Mouse (Mus musculus): ENCODE data around the gene Rnf4.
A peak's percentile ranks its signal among the peaks of the same experiment; 100 is the strongest.

Gene Rnf4

DNA sequence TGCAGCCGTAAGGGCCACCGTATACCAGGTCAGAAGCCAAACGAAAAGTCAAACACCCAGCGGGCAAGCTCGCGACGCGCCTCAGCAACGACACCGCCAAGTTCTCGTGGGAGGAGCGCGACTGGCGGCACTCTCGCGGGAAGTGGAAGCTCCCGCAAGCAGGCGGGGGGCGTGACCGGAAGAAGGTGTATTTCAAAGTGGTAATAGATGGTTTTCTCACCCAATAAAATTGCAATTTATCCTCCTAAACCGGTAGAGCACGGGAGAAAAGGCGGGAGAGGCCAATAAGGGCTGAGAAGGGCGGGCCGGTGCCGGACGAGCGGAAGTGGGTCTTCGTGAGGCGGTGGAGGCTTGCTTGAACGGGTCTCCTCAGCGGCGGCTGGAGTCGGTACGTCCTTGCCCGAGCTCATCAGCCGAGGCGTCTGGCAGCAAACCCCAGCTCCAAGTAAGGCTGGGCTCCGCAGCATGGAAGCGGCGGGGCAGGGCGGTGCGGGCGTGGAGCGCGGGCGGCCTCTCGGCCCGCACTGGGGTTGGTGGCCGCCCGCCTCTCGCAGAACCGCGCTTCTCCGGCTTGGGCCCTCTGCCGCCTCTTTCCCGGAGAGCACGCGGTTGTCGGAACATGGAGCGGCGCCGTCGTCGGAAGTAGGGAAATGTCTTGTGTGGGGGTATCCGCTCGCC lies at the start of gene Rnf4:
Gene Rnf4 (plus strand): TSS at position 193 of the 678 bp plus-strand sequence.
- peak; percentile 96 to 98 for DNase-seq (ENCODE audit: low spot score in 2 of 2)

DNA sequence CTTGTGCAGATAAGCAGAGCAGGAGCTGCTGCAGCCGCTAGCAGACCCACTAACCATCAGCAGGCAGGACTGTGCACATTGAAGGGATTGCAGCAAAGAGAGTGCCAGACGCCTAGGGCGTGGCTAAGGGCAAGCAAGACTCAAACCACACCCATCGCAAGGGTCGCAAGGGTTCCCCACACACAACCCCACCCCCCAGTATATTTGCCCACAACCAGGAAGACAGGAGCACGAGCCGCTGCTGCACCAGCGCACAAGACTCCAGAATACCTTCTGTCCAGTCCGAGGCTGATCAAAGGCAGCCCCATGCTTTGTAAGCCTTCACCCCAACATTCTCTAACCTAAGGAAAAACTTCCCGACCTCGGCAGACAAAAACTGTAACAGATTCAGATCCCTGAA lies 49.6 kb upstream of the Rnf4 start:
- no peak for DNase-seq (ENCODE audit: low spot score in 2 of 2)

DNA sequence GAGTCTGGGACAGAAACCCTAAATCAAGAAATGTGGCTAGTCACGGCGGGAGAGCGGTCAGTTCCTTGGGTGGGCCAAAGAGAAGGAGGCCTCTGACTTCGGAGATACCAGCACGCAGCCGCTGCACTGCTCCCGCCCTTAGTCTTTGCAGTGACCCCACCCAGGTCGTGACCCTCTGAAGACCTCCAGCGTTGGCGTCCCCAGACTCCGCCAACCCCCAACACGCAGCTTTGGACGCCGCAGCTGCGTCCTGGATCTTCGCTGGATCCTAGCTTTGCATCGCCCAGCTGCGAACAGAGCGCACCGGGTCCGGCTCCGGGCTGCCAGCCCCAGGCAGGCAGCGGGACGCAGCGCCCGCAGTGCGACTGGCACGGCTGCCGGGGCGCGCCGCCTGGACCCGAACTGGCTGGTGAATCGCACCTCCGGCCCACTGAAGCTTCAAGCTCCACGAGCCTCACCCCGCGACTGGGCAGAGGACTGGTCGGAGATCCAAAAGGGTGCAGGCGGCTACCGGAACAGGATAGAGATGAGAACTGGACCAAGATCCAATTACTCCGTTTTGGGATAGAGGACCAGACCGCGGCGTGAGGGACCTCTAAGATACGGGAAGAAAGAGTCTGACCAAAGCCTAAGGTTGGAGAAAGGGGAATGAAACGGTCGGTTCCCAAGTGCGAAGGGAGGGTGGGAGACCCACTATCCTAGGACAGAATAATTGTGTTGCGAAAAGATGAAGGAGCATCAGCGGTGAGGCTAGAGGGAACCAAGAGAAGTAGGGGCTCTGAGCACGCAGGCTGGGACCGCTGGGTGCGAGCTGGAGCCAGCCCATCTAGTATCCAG lies 48.9 kb upstream of the Rnf4 start:
- no peak for DNase-seq (ENCODE audit: low spot score in 2 of 2)

DNA sequence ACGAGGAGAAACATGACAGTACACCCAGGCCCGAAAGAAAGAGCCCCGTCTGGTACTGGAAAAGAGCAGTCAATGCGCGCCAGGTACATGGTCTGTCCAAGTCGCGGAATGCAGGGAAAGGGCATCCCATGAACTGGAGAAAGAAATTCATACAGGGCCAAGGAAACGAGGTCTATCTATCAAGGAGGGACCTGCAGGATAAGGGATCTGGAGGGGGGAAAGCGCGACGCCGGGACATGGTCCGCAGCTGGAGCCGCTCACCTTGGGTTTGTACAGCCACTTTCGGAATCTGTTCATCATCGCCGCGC lies 48.3 kb upstream of the Rnf4 start:
- no peak for DNase-seq (ENCODE audit: low spot score in 2 of 2)

DNA sequence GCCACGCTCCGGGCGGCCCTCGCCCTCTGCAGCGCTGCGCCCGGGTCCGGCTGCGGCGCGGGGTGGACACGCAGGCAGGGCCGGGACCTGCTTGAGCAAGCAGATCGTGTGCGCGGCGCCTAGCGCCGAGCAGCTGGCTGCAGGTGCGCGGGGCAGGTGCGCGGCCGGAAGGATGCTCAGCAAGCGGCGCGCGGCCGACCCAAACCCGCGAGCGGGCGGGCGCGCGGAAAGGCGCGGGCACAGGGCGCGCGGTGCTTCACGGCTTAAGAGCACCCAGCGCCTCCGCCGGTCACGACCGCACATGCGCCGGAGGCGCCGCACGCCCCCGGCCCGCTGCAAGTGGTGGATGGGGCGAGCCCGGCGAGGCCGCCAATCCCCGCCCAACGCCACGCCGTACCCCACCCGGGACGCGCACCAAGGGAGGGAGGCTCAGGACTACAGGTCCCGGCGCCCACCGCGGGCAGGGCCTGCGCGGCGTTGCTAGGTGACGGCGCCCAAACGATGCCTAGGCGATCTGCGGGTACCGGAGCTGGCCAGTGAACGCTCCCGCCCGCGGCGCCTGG lies 47.9 kb upstream of the Rnf4 start, which contains the start of the genes Zfyve28 and Cfap99:
Gene Zfyve28 (minus strand): TSS at position 296 of the 563 bp plus-strand sequence.
Gene Cfap99 (plus strand): TSS at position 447 of the 563 bp plus-strand sequence.
- DNase-seq (ENCODE audit: low spot score in 2 of 2): peak; percentile 92 to 95

DNA sequence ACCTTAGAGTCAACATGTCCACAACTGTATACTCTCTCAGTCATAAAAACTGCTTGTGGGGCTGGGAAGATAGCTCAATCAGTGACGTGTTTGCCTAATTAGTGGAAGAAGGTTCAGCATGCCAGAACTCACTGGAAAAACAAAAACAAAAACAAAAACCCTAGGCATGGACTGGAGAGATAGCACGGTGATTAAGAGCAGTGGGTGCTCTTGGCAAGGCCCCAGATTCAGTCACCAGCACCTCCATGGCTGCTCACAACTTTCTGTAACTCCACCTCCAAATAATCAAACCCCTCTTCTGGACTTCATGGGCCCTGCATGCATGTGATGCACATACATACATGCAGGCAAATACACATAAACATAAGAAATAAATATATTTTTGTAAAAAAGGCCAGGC lies 46.8 kb upstream of the Rnf4 start:
- DNase-seq (ENCODE audit: low spot score in 2 of 2): no peak

DNA sequence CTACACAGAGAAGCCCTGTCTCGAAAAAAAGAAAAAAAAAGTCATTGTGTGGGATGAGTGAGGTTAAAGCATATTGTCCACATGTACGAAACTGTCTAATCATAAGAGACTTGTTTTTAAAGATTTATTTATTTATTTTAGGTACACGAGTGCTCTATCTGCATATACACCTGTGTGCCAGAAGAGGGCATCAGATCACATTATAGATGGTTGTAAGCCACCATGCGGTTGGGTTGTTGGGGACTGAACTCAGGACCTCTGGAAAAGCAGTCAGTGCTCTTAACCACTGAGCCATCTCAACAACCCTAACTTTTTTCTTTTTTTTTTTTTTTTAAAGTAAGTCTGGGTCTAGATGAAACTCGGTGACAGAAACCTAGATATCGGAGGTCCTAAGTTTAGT lies 42.7 kb upstream of the Rnf4 start:
- DNase-seq (ENCODE audit: low spot score in 2 of 2): no peak

DNA sequence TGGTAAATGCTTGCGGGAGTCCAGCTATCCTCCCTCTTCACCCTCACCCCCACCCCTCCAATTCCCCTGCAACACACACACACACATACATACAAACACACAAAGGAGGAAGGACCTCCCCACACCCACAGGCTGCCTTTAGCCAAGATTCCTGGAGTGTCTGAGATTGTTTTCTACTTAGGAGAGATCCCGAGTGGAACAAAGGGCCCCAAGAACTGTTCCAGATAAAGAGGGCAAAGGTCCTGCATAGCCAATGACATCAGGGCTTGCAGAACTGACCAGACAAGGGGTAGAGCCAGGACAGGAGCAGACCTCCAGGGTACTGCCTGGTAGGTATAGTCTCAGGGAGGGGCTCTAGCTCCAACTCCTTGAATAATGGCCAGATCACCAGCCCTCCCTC lies 41.4 kb upstream of the Rnf4 start:
- no peak for DNase-seq (ENCODE audit: low spot score in 2 of 2)

DNA sequence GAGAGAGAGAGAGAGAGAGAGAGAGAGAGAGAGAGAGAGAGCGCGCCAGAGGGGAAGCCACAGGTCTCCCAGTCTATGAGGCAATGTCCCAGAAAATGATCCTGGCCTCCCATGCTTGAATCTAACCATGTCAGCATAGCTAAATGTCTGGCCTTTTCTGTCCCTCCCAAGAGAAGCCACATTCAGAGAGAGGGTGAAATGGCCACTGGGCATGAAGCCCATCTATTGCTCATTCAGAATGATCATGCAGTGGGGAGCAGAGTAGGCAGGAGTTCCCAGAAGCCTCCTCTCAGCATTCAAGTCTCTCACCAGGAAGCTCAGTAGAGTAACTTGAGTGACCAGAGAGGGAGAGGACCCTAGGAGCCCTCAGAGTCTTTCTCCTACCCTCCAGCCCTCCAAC lies 40.9 kb upstream of the Rnf4 start:
- no peak for DNase-seq (ENCODE audit: low spot score in 2 of 2)

DNA sequence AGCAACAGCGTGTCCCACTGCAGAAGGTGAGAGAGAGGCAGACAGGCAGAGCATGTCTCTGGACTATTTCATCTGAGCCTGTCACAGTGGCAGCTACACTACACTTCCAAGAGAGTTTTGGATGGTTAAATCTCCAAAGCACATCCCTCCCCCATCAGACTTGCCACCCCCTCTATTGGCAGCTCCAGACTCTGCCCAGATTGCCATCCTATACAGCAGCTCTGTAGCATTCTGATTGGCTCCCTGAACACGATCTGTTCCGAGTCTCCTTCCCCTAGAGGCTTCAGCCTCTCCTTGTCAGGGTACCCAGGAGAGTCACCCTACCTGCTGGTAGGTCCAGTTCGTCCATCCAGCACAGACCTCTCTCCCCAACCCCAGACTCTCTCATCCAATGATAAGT lies 38.0 kb upstream of the Rnf4 start:
- DNase-seq (ENCODE audit: low spot score in 2 of 2): no peak

DNA sequence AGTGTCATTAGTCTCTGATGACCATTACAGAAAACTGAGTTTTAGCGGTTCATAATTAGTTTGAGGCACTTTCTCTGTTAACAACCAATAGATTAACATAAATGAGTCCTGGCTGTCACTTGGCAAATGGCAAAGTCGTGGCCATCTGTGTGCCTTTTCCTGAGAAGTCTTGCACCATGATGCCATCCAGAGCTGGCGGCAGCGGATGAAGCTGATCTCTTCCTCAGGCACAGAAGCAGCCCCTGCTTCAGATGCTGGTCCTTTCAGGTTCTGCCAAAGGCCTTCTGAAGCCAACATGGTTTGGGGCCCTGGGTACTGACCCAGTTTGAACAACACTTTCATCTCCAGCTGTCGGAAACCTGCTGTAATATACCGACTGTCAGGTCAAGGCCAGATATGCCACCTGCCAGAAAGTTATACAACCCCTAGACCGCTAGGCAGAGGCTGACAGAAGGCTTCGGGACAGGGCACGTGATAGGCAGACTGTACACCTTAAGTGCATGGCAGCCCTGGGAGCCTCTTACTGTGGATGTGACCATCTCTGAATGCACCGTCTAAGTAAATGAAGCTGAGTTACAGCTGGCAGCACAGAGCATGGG lies 37.1 kb upstream of the Rnf4 start:
- DNase-seq (ENCODE audit: low spot score in 2 of 2): no peak

DNA sequence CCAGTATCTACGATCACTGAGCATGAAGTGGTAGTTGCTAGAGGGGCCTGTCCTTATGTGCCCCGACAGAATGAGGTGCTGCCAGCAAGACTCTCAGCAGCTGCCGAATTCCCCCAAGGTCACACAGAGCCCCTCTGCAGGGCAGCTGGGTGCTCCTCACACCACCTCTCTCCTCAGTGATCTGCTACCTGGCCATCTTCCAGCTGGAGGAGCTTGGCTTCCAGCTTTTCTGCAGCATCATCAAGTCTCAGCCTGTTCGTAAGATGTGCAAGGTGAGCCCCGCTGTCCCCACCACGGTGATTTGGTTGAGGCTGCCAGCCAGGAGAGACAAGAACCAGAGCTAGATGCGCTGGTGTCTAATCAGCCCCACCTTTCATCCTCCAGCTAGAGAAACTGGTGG lies 33.7 kb upstream of the Rnf4 start:
- DNase-seq (ENCODE audit: low spot score in 2 of 2): no peak

DNA sequence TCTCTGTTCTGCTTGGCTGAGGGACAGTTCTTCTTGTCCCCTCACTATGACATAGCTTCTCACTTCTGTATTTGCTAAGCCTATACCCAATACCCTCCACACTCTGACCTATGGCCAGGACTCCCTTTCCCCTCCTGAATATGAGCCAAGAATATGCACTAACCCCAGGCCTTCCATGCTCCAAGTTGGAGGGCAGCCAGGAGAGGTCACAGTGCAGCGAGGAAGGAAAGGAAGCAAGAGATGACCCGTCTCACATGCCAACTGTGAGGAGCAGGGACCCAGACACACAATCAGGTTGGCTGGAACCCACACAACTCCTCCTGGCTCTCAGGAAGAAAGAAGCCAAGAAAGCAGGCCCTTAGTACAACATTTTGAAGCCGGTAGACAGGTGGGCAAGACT lies 27.1 kb upstream of the Rnf4 start:
- no peak for DNase-seq (ENCODE audit: low spot score in 2 of 2)

DNA sequence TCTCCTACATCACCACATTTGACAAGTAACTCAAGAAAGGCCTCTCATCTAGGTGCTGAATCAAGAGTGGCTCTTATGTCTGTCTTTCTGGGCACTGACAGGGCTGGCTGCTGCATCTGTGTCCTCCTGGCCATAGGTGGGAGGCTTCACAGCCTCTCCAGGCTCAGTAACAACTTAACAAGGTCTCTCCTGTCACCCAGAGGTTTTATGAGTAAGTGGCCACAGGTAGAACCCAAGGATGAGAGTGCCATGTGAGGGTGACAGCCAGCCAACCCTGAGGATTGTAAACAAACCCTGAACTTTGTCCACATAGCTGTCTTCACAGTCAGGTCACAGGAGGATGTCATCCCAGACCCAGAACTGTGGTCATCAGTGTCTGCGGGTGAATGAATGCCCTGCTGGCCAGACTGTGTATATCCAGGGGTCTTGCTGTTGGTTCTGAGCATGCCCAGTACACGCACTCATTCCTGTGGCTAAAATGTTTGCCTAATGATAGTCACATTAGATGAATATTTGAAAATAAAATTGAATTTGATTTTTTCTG lies 16.5 kb upstream of the Rnf4 start:
- DNase-seq (ENCODE audit: low spot score in 2 of 2): no peak

DNA sequence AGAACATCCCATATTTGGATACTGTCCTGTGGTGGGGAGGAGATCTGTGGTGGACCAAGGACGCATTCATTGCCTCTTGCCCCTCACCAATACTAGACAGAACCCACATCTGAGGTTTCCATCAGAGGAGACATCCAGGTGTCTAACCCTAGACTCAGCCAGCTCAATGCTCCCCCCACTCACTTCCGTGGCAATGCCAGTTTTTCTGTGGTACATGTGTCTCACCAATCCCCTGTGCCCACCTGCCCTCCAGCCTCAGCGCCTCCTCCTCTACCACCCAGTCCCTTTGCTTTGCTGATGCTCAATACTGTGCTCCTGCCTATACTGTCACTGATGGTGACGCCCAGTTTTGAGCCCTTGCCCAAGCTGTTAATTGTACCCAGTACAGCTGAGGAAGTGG lies 14.9 kb upstream of the Rnf4 start:
- no peak for DNase-seq (ENCODE audit: low spot score in 2 of 2)

DNA sequence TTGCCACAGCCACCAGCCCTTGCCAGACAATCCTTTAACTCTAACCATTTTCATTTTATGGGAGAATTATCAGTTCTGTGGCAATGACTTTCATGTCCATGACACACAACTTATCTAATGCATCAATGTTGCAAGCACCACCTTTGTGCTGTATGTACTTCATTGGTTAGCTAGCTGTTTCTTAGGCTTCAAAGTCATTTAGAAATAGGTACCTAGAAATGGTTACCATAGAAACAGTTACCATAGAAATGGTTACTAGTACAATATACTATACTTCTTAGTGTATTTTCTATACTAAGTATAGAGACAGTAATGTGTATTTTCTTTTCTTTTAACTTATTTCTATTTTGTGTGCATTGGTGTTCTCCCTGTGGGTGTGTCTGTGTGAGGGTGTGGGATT lies 10.8 kb upstream of the Rnf4 start:
- DNase-seq (ENCODE audit: low spot score in 2 of 2): no peak

DNA sequence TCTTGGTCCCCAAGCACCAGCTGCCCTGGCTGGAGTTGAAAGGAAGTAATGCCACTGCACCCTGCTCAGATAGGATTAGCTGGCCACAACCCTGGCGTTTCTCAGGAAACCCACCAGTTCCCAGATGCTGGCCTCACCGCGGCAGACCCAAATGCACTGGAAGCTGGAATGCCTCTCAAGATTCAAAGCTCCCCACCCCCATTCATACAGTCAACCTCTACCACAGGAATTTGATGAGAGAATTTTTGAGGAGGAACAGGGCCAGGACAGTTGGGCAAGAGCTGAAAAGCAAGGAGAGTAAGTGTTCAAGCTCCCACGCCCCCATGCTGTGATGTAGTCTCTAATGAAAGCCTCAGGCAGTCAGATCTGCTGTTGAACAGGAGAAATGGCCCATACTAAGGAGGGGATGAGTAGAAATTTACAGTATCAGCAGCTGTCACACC lies 9.8 kb upstream of the Rnf4 start:
- DNase-seq (ENCODE audit: low spot score in 2 of 2): no peak

DNA sequence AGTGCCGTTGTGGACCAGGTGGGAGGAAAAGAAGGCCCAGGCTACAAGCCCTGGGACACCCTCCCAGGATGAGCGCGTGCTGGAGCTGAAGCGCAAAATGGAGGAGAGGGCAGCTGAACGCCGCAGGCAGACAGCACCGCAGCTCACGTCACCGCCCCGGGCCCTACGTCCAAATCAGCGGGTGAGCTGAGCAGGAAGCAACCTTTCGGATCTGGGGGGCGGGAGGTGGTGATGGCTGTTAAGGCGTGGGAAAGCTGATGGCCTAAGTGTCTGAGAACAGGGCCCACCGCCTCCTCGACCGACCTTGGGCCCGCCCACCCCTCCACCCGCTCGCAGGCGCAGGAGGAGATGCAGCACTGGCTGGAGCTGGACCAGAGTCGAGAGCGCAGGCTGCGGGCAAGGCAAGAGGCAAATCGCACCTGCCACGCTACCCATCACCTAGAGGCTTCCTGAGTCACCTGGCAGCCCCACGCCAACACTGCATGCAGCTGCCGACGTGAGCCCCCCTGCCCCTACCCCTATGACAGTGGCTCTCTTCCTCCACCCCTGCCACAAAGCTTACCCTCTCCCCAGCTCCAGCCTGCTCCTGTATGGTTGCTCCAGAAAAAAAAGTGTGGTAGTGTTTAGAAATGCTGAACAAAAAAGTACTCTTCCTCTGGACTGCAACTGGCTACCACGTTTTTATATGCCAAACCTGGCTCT lies 9.1 kb upstream of the Rnf4 start:
- peak in 1 of 2 experiments; percentile 8 for DNase-seq (ENCODE audit: low spot score in 2 of 2)

DNA sequence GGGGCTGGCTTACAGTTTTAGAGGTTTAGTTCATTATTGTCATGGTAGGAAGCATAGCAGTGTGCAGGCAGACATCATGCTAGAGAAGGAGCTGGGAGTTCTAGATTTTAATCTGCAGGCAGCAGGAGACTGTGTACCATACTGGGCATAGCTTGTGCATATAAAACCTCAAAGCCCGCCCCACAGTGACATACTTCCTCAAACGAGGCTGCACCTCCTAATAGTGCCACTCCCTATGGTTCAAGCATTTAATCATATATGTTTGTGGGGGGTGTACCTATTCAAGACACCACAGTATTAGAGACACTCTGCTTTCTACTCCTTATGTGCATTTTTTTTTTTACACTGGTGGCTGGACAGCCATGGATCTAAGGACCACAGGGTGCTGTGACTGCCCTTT lies 6.0 kb upstream of the Rnf4 start:
- no peak for DNase-seq (ENCODE audit: low spot score in 2 of 2)

DNA sequence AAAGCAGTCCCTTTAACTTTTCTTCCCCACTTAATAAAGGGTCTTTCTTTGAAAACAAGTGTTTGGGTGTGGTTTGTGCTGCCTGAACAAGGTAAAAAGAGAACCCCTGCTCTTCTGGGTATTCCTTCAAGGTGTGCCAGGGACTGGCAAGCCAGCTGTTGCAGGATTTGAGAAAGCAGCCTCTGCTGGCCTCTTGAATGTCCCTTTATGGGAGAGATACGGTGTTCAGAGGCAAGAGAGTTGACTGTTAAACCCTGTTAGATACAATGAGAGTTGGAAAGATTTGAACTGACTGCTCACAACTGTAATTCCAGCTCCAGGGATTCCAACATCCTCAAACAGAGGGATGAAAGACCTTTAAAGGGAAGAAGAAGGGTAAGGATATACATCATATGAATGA lies 2.0 kb upstream of the Rnf4 start:
- DNase-seq (ENCODE audit: low spot score in 2 of 2): no peak

DNA sequence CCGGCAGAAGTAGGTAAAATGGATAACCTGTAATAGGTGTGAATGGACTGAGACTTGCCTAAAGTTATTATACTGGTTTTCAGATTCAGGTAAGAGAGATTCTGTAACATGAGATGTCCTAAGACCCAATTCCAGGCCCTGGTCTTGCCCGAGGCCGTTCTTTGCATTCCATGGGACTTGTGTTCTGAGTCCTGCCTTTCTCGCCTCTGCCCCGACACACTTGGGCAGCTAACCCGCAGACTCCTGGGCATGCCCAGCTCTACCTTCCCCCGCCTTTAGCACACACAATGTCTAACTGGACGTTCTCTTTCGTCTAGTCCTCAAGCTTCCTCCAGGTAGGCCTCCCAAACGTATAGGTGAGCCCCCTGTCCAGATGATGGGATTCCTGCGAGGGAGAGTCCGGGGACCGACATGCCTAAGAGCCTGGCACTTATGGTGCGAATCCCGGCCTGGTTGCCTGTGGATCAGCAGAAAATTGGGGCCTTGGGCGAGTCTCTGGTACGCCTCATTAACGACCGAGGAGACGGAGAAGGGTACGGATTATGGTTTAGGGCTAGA lies 471 bp upstream of the Rnf4 start:
- no peak for DNase-seq (ENCODE audit: low spot score in 2 of 2)
